Mouse (Mus musculus): ENCODE data around the gene Trim71. TPM values are rescaled to one million over a fixed set of nuclear protein-coding genes. Genes with fewer than 3 reads are reported as not detected.

Gene Trim71
- polyA plus RNA-seq, 1 experiment from 2014 or later = 0.30 TPM

DNA sequence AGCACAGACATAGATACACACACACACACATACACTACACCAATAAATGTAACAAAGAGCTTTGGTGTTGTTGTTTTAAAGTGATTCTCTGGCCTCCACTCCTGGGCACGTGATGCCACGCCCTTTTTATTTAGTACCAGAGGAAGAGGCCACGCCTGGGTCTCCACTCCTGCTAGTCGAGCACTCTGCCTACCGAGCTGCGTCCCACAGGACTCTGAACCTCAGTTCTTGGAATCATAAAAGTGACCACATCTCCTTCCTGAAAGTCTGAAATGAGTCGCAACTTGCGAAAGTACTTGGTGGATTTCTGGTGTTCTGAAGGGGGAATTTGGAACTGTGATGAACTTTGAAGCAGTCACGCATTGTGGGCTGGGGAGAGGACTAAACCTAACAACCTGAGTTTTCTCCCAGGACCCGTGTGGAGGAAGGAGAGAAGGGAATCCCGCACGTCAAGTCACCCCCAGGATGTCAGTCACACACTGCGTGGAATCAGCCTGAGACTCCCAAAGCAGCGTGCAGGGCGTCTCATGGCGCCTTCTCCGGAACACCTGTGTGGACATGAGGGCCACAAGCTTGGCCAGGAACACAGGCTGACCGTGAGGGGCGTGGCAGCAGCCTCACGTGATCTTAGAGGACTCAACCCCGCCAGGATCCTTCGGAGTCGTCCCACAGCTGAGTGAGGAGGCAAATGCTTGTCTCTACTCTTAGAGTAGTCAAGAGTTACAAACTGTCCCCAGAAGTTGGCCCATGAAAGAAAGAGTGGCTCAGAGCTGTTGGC, 76.5 kb downstream of the Trim71 start:
- Histone ChIP-seq H3K9me3 (ENCODE audit: low read length) (no peaks in the 10 kb centered on the region), H3K4me2 (replicated peaks; ENCODE audit: low read depth, low read length) (no peak overlapping the region), H3K27me3 (replicated peaks; ENCODE audit: insufficient read depth, low read length) (no peaks in the 10 kb centered on the region), H3K4me1 (ENCODE audit: insufficient read depth, low read depth, low read length) (no peaks in the 10 kb centered on the region), H3K36me3 (ENCODE audit: insufficient read depth, low read length) (no peaks in the 10 kb centered on the region), H3K9ac (replicated peaks; ENCODE audit: low read depth) (no peak overlapping the region), H3K27ac (ENCODE audit: low read length) (no peak overlapping the region), H3K4me3 (ENCODE audit: low read depth, low read length) (no peak overlapping the region)
- WGBS = 69% methylated on average over 23 of the region's 23 CpGs
- DNase-seq (ENCODE audit: low spot score) = no peak
- no peak for TF ChIP-seq EP300 (IDR thresholded peaks at IDR 0.05)
- no peak for TF ChIP-seq CTCF (IDR thresholded peaks at IDR 0.05)
- ATAC-seq = no peak

GRCm38 (mm10) chr9:114486808-114487207, 77.4 kb downstream of the Trim71 start:
- H3K9me3 ChIP-seq (ENCODE audit: low read length) = no peaks in the 10 kb centered on the region
- no peaks in the 10 kb centered on the region for H3K27me3 ChIP-seq (replicated peaks; ENCODE audit: insufficient read depth, low read length)
- no peak overlapping the region for H3K4me3 ChIP-seq (ENCODE audit: low read depth, low read length)
- TF ChIP-seq CTCF (IDR thresholded peaks at IDR 0.05) (no peak), EP300 (IDR thresholded peaks at IDR 0.05) (no peak)
- WGBS = 71% methylated on average over 4 of the region's 4 CpGs
- H3K36me3 ChIP-seq (ENCODE audit: insufficient read depth, low read length) = no peaks in the 10 kb centered on the region
- ATAC-seq = no peak
- H3K4me1 ChIP-seq (ENCODE audit: insufficient read depth, low read depth, low read length) = no peaks in the 10 kb centered on the region
- H3K27ac ChIP-seq (ENCODE audit: low read length) = no peak overlapping the region
- DNase-seq (ENCODE audit: low spot score) = no peak
- no peak overlapping the region for H3K9ac ChIP-seq (replicated peaks; ENCODE audit: low read depth)
- H3K4me2 ChIP-seq (replicated peaks; ENCODE audit: low read depth, low read length) = no peak overlapping the region

GRCm38 (mm10) chr9:114484771-114485170, 79.4 kb downstream of the Trim71 start:
- Histone ChIP-seq H3K27ac (ENCODE audit: low read length) (no peak overlapping the region), H3K9me3 (ENCODE audit: low read length) (no peaks in the 10 kb centered on the region), H3K4me1 (ENCODE audit: insufficient read depth, low read depth, low read length) (no peaks in the 10 kb centered on the region), H3K4me3 (ENCODE audit: low read depth, low read length) (no peak overlapping the region), H3K27me3 (replicated peaks; ENCODE audit: insufficient read depth, low read length) (no peaks in the 10 kb centered on the region), H3K4me2 (replicated peaks; ENCODE audit: low read depth, low read length) (no peak overlapping the region), H3K9ac (replicated peaks; ENCODE audit: low read depth) (no peak overlapping the region), H3K36me3 (ENCODE audit: insufficient read depth, low read length) (no peaks in the 10 kb centered on the region)
- WGBS = 64% methylated on average over 5 of the region's 5 CpGs
- DNase-seq (ENCODE audit: low spot score) (no peak), ATAC-seq (no peak)
- no peak for TF ChIP-seq EP300 (IDR thresholded peaks at IDR 0.05)

GRCm38 (mm10) chr9:114480940-114481339, 83.2 kb downstream of the Trim71 start:
- Histone ChIP-seq H3K36me3 (ENCODE audit: insufficient read depth, low read length) (no peaks in the 10 kb centered on the region), H3K4me3 (ENCODE audit: low read depth, low read length) (no peak overlapping the region), H3K9ac (replicated peaks; ENCODE audit: low read depth) (no peak overlapping the region), H3K27me3 (replicated peaks; ENCODE audit: insufficient read depth, low read length) (no peaks in the 10 kb centered on the region), H3K27ac (ENCODE audit: low read length) (no peak overlapping the region), H3K4me2 (replicated peaks; ENCODE audit: low read depth, low read length) (no peak overlapping the region), H3K4me1 (ENCODE audit: insufficient read depth, low read depth, low read length) (no peaks in the 10 kb centered on the region), H3K9me3 (ENCODE audit: low read length) (no peaks in the 10 kb centered on the region)
- no peak for ATAC-seq
- DNase-seq (ENCODE audit: low spot score) = no peak
- WGBS = 69% methylated on average over 3 of the region's 3 CpGs
- TF ChIP-seq CTCF (IDR thresholded peaks at IDR 0.05) (no peak), EP300 (IDR thresholded peaks at IDR 0.05) (no peak)

- Histone ChIP-seq H3K4me2 (replicated peaks; ENCODE audit: low read depth, low read length) (no peak overlapping the region), H3K9me3 (ENCODE audit: low read length) (no peaks in the 10 kb centered on the region), H3K27ac (ENCODE audit: low read length) (no peak overlapping the region), H3K36me3 (ENCODE audit: insufficient read depth, low read length) (no peaks in the 10 kb centered on the region), H3K9ac (replicated peaks; ENCODE audit: low read depth) (no peak overlapping the region), H3K4me1 (ENCODE audit: insufficient read depth, low read depth, low read length) (no peaks in the 10 kb centered on the region), H3K4me3 (ENCODE audit: low read depth, low read length) (no peak overlapping the region), H3K27me3 (replicated peaks; ENCODE audit: insufficient read depth, low read length) (no peaks in the 10 kb centered on the region)
- WGBS = 84% methylated on average over 9 of the region's 9 CpGs
- ATAC-seq = no peak
- no peak for DNase-seq (ENCODE audit: low spot score)
- TF ChIP-seq CTCF (IDR thresholded peaks at IDR 0.05) = no peak
- TF ChIP-seq EP300 (IDR thresholded peaks at IDR 0.05) = no peak
Measured at GRCm38 (mm10) chr9:114477019-114477418, 87.2 kb downstream of the Trim71 start.

GRCm38 (mm10) chr9:114471892-114472291, 92.3 kb downstream of the Trim71 start:
- no peaks in the 10 kb centered on the region for H3K9me3 ChIP-seq (ENCODE audit: low read length)
- H3K36me3 ChIP-seq (ENCODE audit: insufficient read depth, low read length) = no peaks in the 10 kb centered on the region
- H3K27ac ChIP-seq (ENCODE audit: low read length) = no peak overlapping the region
- no peaks in the 10 kb centered on the region for H3K27me3 ChIP-seq (replicated peaks; ENCODE audit: insufficient read depth, low read length)
- TF ChIP-seq EP300 (IDR thresholded peaks at IDR 0.05) (no peak), CTCF (IDR thresholded peaks at IDR 0.05) (no peak)
- 70% methylated on average over 7 of the region's 7 CpGs for WGBS
- no peak overlapping the region for H3K4me2 ChIP-seq (replicated peaks; ENCODE audit: low read depth, low read length)
- no peak overlapping the region for H3K9ac ChIP-seq (replicated peaks; ENCODE audit: low read depth)
- DNase-seq (ENCODE audit: low spot score) (no peak), ATAC-seq (no peak)
- no peaks in the 10 kb centered on the region for H3K4me1 ChIP-seq (ENCODE audit: insufficient read depth, low read depth, low read length)
- H3K4me3 ChIP-seq (ENCODE audit: low read depth, low read length) = no peak overlapping the region

All from lung, postnatal 0 days (tissue).